Mouse (Mus musculus): Measurements from ENCODE around the gene Kif6.

DNA sequence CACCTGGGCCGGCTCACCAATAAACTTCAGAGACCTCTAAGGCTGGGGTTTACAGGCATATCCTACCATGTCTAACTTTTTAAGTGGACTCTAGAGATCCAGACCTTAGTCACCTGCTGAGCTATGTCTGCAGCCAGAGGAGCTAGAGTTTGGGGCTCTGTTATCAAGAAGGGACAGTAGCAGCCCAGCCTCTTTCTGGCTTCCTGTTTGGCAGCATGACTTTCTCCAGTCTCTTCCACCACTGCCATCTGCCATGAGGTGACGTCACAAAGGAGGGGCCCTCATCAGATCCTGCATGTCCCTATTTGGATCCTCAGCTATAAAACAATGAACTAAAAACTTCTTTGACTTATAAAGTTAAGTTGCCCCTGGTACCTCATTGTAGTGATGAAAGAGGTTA lies 250.7 kb downstream of the Kif6 start:
- no peak for TF ChIP-seq POLR2A (IDR thresholded peaks at IDR 0.05; ENCODE audit: borderline replicate concordance, extremely low read depth, insufficient read depth, insufficient read length, poor library complexity, severe bottlenecking)
- no peak for TF ChIP-seq CTCF (IDR thresholded peaks at IDR 0.05; ENCODE audit: borderline replicate concordance, extremely low read depth, insufficient read depth, insufficient read length)
